Mouse (Mus musculus) ovary, adult 2 months (tissue): ENCODE data around the gene Terf2ip. TPM values are rescaled to one million over a fixed set of nuclear protein-coding genes. Genes with fewer than 3 reads are reported as not detected.

ENCODE experiments used
- polyA plus RNA-seq: library from polyadenylated mRNA; depleted of rRNA; stranded (reverse); fragments of >200 nt; gene quantifications from 2 replicates; pipeline ENCODE4 v1.2.3, GENCODE M21; 2012; rRNA removed

The Terf2ip gene
- 17.7 and 21.8 TPM in 2 replicates for polyA plus RNA-seq

GRCm38 (mm10) chr8:112010997-112011815 lies at the start of gene Terf2ip, which contains the start of gene Kars:
TSS of gene Terf2ip (plus strand) at chr8:112011398.
TSS of gene Kars (minus strand) at chr8:112011323.

GRCm38 (mm10) chr8:111992013-111992702 lies 19.0 kb upstream of the Terf2ip start, which contains the start of gene Adat1:
TSS of gene Adat1 (minus strand) at chr8:111992302.

GRCm38 (mm10) chr8:112014936-112015335 lies 3.7 kb downstream of the Terf2ip start, which contains the start of gene Gm6793:
TSS of gene Gm6793 (minus strand) at chr8:112015036.

Other genes with a start within 250 kb of the Terf2ip start
- gene Cfdp1, start 157.1 kb upstream of the Terf2ip start, polyA plus RNA-seq: 1.6 and 2.8 TPM in 2 replicates
- 3.1 and 3.2 TPM in 2 replicates for gene Tmem170, start 134.6 kb upstream of the Terf2ip start, polyA plus RNA-seq
- gene Chst5, start 101.0 kb upstream of the Terf2ip start, polyA plus RNA-seq: 0.60 and 0.97 TPM in 2 replicates
- gene Tmem231, start 77.5 kb upstream of the Terf2ip start, polyA plus RNA-seq: 13.9 and 16.6 TPM in 2 replicates
- 7.7 and 18.7 TPM in 2 replicates for gene Gabarapl2, start 70.7 kb upstream of the Terf2ip start, polyA plus RNA-seq
- gene Adat1, start 19.1 kb upstream of the Terf2ip start, polyA plus RNA-seq: 3.3 and 4.4 TPM in 2 replicates
- 49.8 and 61.8 TPM in 2 replicates for gene Kars, start 75 bp upstream of the Terf2ip start, polyA plus RNA-seq
- not detected in 2 replicates for gene Gm6793, start 3.6 kb downstream of the Terf2ip start, polyA plus RNA-seq